Mouse (Mus musculus): ENCODE measurements at regions not wholly inside any gene's neighbourhood (a gene's known extent, or its start where the extent isn't known, plus 50 kb on each side); places are given as distances from the start of the nearest gene placed in this dataset.

GRCm38 (mm10) chr14:76887201-76887600 is 149.4 kb upstream of the Ccdc122 start:
- TF ChIP-seq CHD2 (IDR thresholded peaks at IDR 0.05; ENCODE audit: low read depth, low read length) (no peak), MAFK (IDR thresholded peaks at IDR 0.05; ENCODE audit: insufficient read depth, low read depth, low read length) (no peak)
